Mouse (Mus musculus): ENCODE data around the gene Vmn1r28.
"Not testable (repeated sequence)": the region's sequence is repeated elsewhere in the genome, so short reads cannot be mapped to it uniquely, and the experiment has no call there.

Gene Vmn1r28

DNA sequence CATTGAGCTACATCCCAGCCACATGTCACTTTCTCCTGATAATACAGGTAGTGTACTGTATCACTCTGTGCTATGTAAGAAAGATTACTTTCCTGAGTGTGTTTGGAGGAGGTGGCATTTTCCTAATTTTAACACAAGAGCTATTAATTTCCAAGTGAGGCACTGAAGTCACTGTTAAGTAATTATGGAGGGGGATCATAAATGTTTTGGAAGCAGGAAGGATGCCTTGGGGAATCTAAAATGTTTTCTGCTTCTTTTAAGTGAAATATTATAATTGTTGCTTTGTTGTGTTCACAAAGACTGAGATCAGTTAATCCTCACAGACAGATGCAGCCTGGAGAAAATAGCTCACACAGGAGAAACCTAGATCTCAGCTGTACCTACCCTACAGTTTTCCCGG, at the start of gene Vmn1r28:
Gene Vmn1r28, plus strand, starts transcription at position 301 of the 400 bp plus-strand sequence.
- no peak for DNase-seq (ENCODE audit: low read depth, low spot score)

- DNase-seq (ENCODE audit: low read depth, low spot score): no peak
Measured at GRCm38 (mm10) chr6:58216119-58216518, 45.7 kb upstream of the Vmn1r28 start.

DNA sequence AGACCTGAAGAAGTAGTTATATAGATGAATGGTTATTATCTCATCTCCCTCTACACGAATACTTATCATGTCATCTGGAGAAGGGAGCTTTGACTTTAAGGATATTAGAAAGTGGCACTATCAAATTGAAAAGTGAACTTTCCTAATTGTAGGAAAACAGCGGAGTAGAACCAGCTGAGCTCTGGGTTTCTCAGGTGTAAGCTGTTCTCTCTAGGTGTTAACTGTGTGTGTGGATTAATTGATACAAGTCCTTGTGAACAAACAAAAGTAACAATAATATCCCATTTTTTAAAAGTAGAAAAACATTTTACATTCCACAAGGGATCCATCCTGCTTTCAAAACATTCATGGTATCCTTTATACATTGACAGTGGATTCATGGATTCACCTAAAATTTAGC, 43.1 kb upstream of the Vmn1r28 start, which contains the start of gene Vmn1r27:
Gene Vmn1r27, minus strand, starts transcription at position 101 of the 400 bp plus-strand sequence.
- no peak for DNase-seq (ENCODE audit: low read depth, low spot score)

- DNase-seq (ENCODE audit: low read depth, low spot score): not testable (repeated sequence)
Measured at GRCm38 (mm10) chr6:58279661-58280060, 17.8 kb downstream of the Vmn1r28 start.

GRCm38 (mm10) chr6:58292201-58292600, 30.4 kb downstream of the Vmn1r28 start:
- no peak for DNase-seq (ENCODE audit: low read depth, low spot score)

DNA sequence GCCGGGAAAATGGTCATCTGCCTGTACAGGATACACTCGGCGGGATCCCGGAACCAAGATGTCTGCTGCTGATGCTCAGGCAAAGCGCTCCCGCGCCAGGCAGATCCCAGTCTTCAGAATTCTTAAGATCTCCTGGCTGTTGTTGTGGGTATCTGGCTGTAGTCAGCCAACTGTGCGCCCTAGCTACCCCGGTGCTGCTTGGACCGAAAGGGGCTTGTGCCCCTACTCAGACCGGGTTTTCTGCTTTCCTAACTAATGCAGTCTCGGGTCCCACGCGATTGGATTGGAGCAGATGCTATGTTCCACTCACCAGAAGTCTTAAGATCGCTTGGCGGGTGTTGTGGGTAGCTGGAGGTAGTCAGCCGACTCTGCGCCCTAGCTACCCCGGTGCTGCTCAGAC, 36.7 kb downstream of the Vmn1r28 start:
- DNase-seq (ENCODE audit: low read depth, low spot score): not testable (repeated sequence)

- DNase-seq (ENCODE audit: low read depth, low spot score): no peak
Measured at GRCm38 (mm10) chr6:58301249-58301648, 39.4 kb downstream of the Vmn1r28 start, which contains the start of gene Vmn1r29. Gene Vmn1r29 (plus strand): TSS chr6:58301549.
